In the genomic region with DNA sequence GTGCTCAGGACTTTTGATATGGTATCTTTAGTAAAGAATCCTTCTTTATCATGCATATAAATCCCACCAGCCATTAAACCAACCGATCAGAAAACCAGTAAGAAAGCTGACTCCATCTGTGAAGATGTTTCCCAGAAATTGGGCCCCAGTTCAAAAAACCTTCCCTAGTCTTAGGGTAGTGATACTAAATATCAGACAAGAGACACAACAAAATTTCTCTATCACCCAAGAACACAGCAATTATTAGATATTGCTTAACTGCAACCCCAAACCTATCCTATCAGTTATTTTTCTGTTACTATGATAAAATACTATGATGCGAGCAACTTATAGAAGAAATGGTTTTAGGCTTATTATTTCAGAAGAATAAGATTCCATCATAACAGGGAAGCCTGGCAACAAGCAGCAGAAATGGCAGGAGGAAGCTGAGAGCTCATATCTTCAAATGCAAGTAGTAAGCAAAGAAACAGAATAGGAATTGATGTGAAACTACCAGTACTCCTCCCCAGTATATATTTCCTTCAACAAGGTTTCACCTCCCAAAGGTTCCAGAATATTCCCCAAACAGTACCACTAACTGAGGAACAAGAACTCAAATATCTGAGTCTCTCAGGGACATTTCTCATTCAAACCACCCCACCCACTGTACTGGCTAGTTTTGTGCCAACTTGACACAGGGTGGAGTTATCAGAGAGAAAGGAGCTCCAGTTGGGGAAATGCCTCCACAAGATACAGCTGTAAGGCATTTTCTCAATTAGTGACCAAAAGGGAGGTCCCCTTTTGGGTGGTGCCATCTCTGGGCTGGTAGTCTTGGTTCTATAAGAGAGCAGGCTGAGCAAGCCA, we compare ENCODE assay signal across 28 mouse cellular contexts.
DNase-seq lines count a peak whose midpoint lies in the region; ATAC-seq and TF ChIP-seq lines count a peak whose summit lies in the region.
"Had no signal": no experiment of that assay in that cellular context is flagged by ENCODE, and none has a peak within 500 bp of the region (broad histone marks: within the 10 kb centered on the region; RNA-seq: fewer than 3 reads in every experiment).

No protein-coding gene starts in this region.

- TF ChIP-seq RAD21 in MEL (IDR thresholded peaks at IDR 0.05; ENCODE audit: low read depth, low read length): no peak

- no peak for DNase-seq in MEL (ENCODE audit: low read depth, low spot score)
- DNase-seq in adrenal gland, adult (ENCODE audit: inconsistent age in 2 of 2, low spot score in 1 of 2): no peak
- DNase-seq in layer of hippocampus, postnatal 14 days (ENCODE audit: low spot score in 2 of 2): no peak
- DNase-seq: adrenal gland, adult 2 months; adrenal gland, postnatal 14 days; cerebellum, adult 11 months; cerebellum, adult 2 months; cerebellum, postnatal 10 days; cerebellum, postnatal 36 days; embryo, embryonic 11 days; forebrain, postnatal 0 days; gastrocnemius, adult 2 months; gastrocnemius, postnatal 25 days; heart, adult 18-20 months; heart, postnatal 10 days; heart, postnatal 36 days had no signal

- TF ChIP-seq POLR2A in MEL (IDR thresholded peaks at IDR 0.05; ENCODE audit: control insufficient read depth in 1 of 2, insufficient read depth in 1 of 2, low read depth in 1 of 2, low read length in 2 of 2, poor library complexity in 1 of 2): no peak

- 31% methylated on average over 2 of the region's 2 CpGs for WGBS in liver, embryonic 15.5 days (ENCODE audit: insufficient replicate concordance)

- 0 out of 4 replicates have a peak, but pooled peaks cover 0 to 2% of the 10 kb centered on the region in 2 experiments for H3K36me3 ChIP-seq in MEL (ENCODE audit: control insufficient read depth in 1 of 2, insufficient read depth in 2 of 2, low read length in 2 of 2)
- no peaks in the 10 kb centered on the region for H3K36me3 ChIP-seq in liver, embryonic 15.5 days (replicated peaks)
- H3K36me3 ChIP-seq: embryonic facial prominence, embryonic 10.5 days; embryonic facial prominence, embryonic 13.5 days; heart, embryonic 12.5 days; heart, embryonic 15.5 days; hindbrain, embryonic 10.5 days; hindbrain, embryonic 13.5 days had no signal

- no peak overlapping the region for H3K27ac ChIP-seq in MEL (ENCODE audit: control insufficient read depth, low read depth, low read length)
- H3K27ac ChIP-seq in liver, embryonic 15.5 days (replicated peaks): no peak overlapping the region
- H3K27ac ChIP-seq: embryonic facial prominence, embryonic 10.5 days; embryonic facial prominence, embryonic 13.5 days; gastrocnemius, adult 2 months; heart, embryonic 15.5 days; hindbrain, embryonic 10.5 days; hindbrain, embryonic 13.5 days had no signal

- ATAC-seq in erythroblast, adult 5-6 weeks (replicated peaks; ENCODE audit: low FRiP score, poor library complexity, severe bottlenecking): peak; percentile 52; the same call in 1 of the 2 replicates
- ATAC-seq in liver, embryonic 15.5 days (ENCODE audit: insufficient read depth): peak; percentile 54
- peak; percentile 65 for ATAC-seq in megakaryocyte-erythroid progenitor cell, adult 5-6 weeks (replicated peaks; ENCODE audit: low FRiP score, low TSS enrichment, poor library complexity, severe bottlenecking)
- ATAC-seq: forebrain, embryonic 14.5 days; forebrain, postnatal 0 days; hindbrain, embryonic 16.5 days; Patski had no signal

- H3K9me3 ChIP-seq in MEL (replicated peaks; ENCODE audit: insufficient read depth, low read length): no peaks in the 10 kb centered on the region
- no peaks in the 10 kb centered on the region for H3K9me3 ChIP-seq in liver, embryonic 15.5 days (replicated peaks)
- H3K9me3 ChIP-seq: embryonic facial prominence, embryonic 10.5 days; embryonic facial prominence, embryonic 13.5 days; heart, embryonic 12.5 days; heart, embryonic 15.5 days; hindbrain, embryonic 10.5 days; hindbrain, embryonic 13.5 days had no signal

- no peak overlapping the region for H3K4me3 ChIP-seq in MEL (ENCODE audit: control insufficient read depth in 1 of 2, insufficient read depth in 1 of 2, low read depth in 2 of 2, low read length in 2 of 2)
- H3K4me3 ChIP-seq in liver, embryonic 15.5 days (replicated peaks): no peak overlapping the region
- H3K4me3 ChIP-seq: embryonic facial prominence, embryonic 10.5 days; embryonic facial prominence, embryonic 13.5 days; gastrocnemius, adult 2 months; heart, embryonic 12.5 days; heart, embryonic 15.5 days; hindbrain, embryonic 10.5 days; hindbrain, embryonic 13.5 days had no signal

- no peak overlapping the region for H3K9ac ChIP-seq in MEL (ENCODE audit: control insufficient read depth, low read depth, low read length, poor library complexity, severe bottlenecking)
- no peak overlapping the region for H3K9ac ChIP-seq in liver, embryonic 15.5 days
- H3K9ac ChIP-seq: embryonic facial prominence, embryonic 13.5 days; forebrain, postnatal 0 days; heart, embryonic 12.5 days; heart, embryonic 15.5 days; hindbrain, embryonic 13.5 days had no signal

- H3K27me3 ChIP-seq in MEL (ENCODE audit: control insufficient read depth in 1 of 2, insufficient read depth in 2 of 2, low read length in 2 of 2): no peaks in the 10 kb centered on the region
- no peaks in the 10 kb centered on the region for H3K27me3 ChIP-seq in liver, embryonic 15.5 days
- H3K27me3 ChIP-seq: embryonic facial prominence, embryonic 13.5 days; heart, embryonic 12.5 days; heart, embryonic 15.5 days; hindbrain, embryonic 13.5 days had no signal

- H3K4me1 ChIP-seq in MEL (ENCODE audit: control insufficient read depth in 1 of 2, insufficient read depth in 2 of 2, low read length in 2 of 2): no peaks in the 10 kb centered on the region
- no peaks in the 10 kb centered on the region for H3K4me1 ChIP-seq in liver, embryonic 15.5 days (replicated peaks)
- H3K4me1 ChIP-seq: embryonic facial prominence, embryonic 10.5 days; embryonic facial prominence, embryonic 13.5 days; heart, embryonic 12.5 days; heart, embryonic 15.5 days; hindbrain, embryonic 10.5 days; hindbrain, embryonic 13.5 days had no signal

- TF ChIP-seq CTCF in MEL (IDR thresholded peaks at IDR 0.05 in 2 of 3, conservative IDR thresholded peaks at IDR 0.05 in 1 of 3; ENCODE audit: control insufficient read depth in 1 of 3, insufficient read depth in 1 of 3, low read depth in 2 of 3, low read length in 3 of 3, poor library complexity in 1 of 3, severe bottlenecking in 1 of 3): no peak

- peak in 1 of 2 experiments; percentile 45; a peak in 1 of 4 replicates for TF ChIP-seq EP300 in MEL (IDR thresholded peaks at IDR 0.05; ENCODE audit: low read depth in 1 of 2, low read length in 2 of 2)

- no peak overlapping the region for H3K4me2 ChIP-seq in liver, embryonic 15.5 days
- H3K4me2 ChIP-seq: embryonic facial prominence, embryonic 13.5 days; heart, embryonic 12.5 days; heart, embryonic 15.5 days; hindbrain, embryonic 13.5 days had no signal

- H3K79me2 ChIP-seq in MEL (ENCODE audit: control insufficient read depth, insufficient read depth, low read length, poor library complexity): no peaks in the 10 kb centered on the region

TF ChIP-seq in MEL, 35 proteins besides CTCF, POLR2A, EP300 and RAD21:
- TF ChIP-seq TBP (IDR thresholded peaks at IDR 0.05; ENCODE audit: low read depth, low read length) (no peak), TCF12 (IDR thresholded peaks at IDR 0.05; ENCODE audit: low read depth, low read length) (peak; percentile 11; the same call in 1 of the 2 replicates), ETS1 (IDR thresholded peaks at IDR 0.05; ENCODE audit: low read depth, low read length) (0 out of 2 replicates have a peak, but pooled peaks have one; percentile 27), CHD2 (IDR thresholded peaks at IDR 0.05; ENCODE audit: low read length) (no peak)
